Mouse (Mus musculus): ENCODE results near the gene Taf1d. TPM values are rescaled to one million over a fixed set of nuclear protein-coding genes. Genes with fewer than 3 reads are reported as not detected.
"Not testable (repeated sequence)": the region's sequence is repeated elsewhere in the genome, so short reads cannot be mapped to it uniquely, and the experiment has no call there.

Taf1d gene
- total RNA-seq, 4 experiments from 2014 or later, result 33.5 to 41.3 (median 37.2) TPM

- DNase-seq (ENCODE audit: low spot score in 2 of 2), result no peak
Observed at GRCm38 (mm10) chr9:15307257-15307656, 1.2 kb downstream of the Taf1d start.

- DNase-seq (ENCODE audit: low spot score in 2 of 2), result no peak
Observed at GRCm38 (mm10) chr9:15308254-15308653, 2.2 kb downstream of the Taf1d start.

- DNase-seq (ENCODE audit: low spot score in 2 of 2), result no peak
Observed at GRCm38 (mm10) chr9:15309425-15309824, 3.4 kb downstream of the Taf1d start.

GRCm38 (mm10) chr9:15310179-15310578 lies 4.2 kb downstream of the Taf1d start:
- no peak for DNase-seq (ENCODE audit: low spot score in 2 of 2)

GRCm38 (mm10) chr9:15312054-15312735 lies 6.2 kb downstream of the Taf1d start:
- no peak for DNase-seq (ENCODE audit: low spot score in 2 of 2)

GRCm38 (mm10) chr9:15313633-15314032 lies 7.6 kb downstream of the Taf1d start:
- no peak for DNase-seq (ENCODE audit: low spot score in 2 of 2)

- no peak for DNase-seq (ENCODE audit: low spot score in 2 of 2)
Observed at GRCm38 (mm10) chr9:15314619-15315018, 8.6 kb downstream of the Taf1d start.

- DNase-seq (ENCODE audit: low spot score in 2 of 2), result not testable (repeated sequence)
Observed at GRCm38 (mm10) chr9:15316296-15316695, 10.3 kb downstream of the Taf1d start.

- DNase-seq (ENCODE audit: low spot score in 2 of 2), result no peak
Observed at GRCm38 (mm10) chr9:15317223-15318169, 11.5 kb downstream of the Taf1d start.

GRCm38 (mm10) chr9:15318170-15318742 lies 12.2 kb downstream of the Taf1d start:
- no peak for DNase-seq (ENCODE audit: low spot score in 2 of 2)

- no peak for DNase-seq (ENCODE audit: low spot score in 2 of 2)
Observed at GRCm38 (mm10) chr9:15337776-15338175, 31.8 kb downstream of the Taf1d start.

- DNase-seq (ENCODE audit: low spot score in 2 of 2), result no peak
Observed at GRCm38 (mm10) chr9:15349925-15350324, 43.9 kb downstream of the Taf1d start.

GRCm38 (mm10) chr9:15356916-15357483 lies 51.0 kb downstream of the Taf1d start:
- no peak for DNase-seq (ENCODE audit: low spot score in 2 of 2)

- DNase-seq (ENCODE audit: low spot score in 2 of 2), result peak; percentile 90 to 94
Observed at GRCm38 (mm10) chr9:15357484-15358275, 51.7 kb downstream of the Taf1d start, which contains the start of gene Cep295. Gene Cep295, minus strand, starts transcription at chr9:15357788.

- DNase-seq (ENCODE audit: low spot score in 2 of 2), result no peak
Observed at GRCm38 (mm10) chr9:15364843-15365242, 58.8 kb downstream of the Taf1d start.

- no peak for DNase-seq (ENCODE audit: low spot score in 2 of 2)
Observed at GRCm38 (mm10) chr9:15365856-15366255, 59.8 kb downstream of the Taf1d start.

GRCm38 (mm10) chr9:15366260-15366659 lies 60.2 kb downstream of the Taf1d start:
- no peak for DNase-seq (ENCODE audit: low spot score in 2 of 2)

Data from layer of hippocampus, adult 8-10 months (tissue).